Mouse (Mus musculus): ENCODE data around the gene Pkd1l3.

The Pkd1l3 gene

DNA sequence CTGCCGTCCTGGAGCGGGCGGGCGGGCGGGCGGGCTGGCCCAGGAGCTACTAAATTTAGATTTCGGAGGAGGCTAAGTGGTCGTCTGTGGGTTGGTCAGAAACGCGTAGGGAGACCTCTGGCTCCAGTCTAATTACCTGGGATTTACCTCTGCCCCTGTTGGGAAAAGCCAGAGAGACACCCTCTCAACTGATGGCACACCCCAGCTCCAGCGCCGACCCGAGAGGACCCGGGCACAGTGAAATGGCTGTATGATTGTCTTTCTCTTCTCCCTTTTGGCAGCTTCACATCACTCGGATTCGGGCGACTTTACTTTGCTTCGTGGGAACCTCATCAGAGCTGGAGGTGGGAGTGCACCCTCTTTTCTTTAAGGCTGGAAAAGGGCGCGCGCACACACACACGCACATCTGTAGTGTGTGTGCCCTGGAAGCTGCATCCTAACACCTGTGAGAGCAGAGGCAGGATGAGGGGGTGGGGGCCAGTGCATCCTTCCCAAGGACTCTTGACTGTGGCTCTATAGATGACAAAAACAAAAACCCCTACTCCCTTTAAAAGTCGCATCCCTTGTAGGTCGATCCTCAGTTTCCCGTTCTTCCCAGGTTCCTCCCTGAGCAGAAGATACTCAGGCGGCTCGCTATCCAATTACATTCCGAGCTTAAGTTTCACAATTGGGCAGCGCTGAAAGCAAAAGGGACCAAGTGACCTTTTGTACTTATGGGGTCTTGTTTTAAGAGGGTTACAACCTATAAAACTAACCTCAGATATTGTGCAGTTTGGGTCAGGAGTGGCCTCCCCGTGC is 92.0 kb downstream of the Pkd1l3 start:
- TF ChIP-seq GATA4 (IDR thresholded peaks at IDR 0.05; ENCODE audit: insufficient replicate concordance, low read length), result no peak

- no peak for TF ChIP-seq GATA4 (IDR thresholded peaks at IDR 0.05; ENCODE audit: insufficient replicate concordance, low read length)
These were observed 92.5 kb downstream of the Pkd1l3 start for GRCm38 (mm10) chr8:109706874-109707237.

- no peak for TF ChIP-seq GATA4 (IDR thresholded peaks at IDR 0.05; ENCODE audit: insufficient replicate concordance, low read length)
These were observed 93.6 kb downstream of the Pkd1l3 start for GRCm38 (mm10) chr8:109707921-109708320.

DNA sequence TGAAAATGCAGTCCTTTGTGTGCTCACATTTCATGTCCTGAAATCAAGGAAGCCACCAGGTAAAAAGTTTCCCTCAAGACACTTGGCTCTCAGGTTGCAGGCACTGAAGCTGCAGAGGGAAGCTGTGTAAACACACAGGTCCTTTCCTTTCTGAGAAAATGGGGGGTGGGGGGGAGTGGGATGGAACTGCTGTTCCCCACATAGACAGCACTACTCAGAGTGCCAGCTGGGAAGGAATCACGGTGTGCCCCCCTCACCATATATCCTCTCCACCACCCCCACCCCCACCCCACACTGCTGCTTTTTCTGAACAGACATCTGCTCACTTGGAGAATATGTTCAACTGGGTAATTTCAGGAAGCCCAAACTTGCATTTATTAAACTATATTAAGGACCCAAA is 98.2 kb downstream of the Pkd1l3 start:
- TF ChIP-seq GATA4 (IDR thresholded peaks at IDR 0.05; ENCODE audit: insufficient replicate concordance, low read length), result no peak

GRCm38 (mm10) chr8:109714961-109715360 is 100.6 kb downstream of the Pkd1l3 start:
- no peak for TF ChIP-seq GATA4 (IDR thresholded peaks at IDR 0.05; ENCODE audit: insufficient replicate concordance, low read length)
